Mouse (Mus musculus) spleen, embryonic (tissue): ENCODE measurements around the gene Casp7.

Source experiments
- CTCF ChIA-PET: fragments of 350-600 bp; sonication (Branson Sonifier 250); formaldehyde crosslinking; loops from one replicate; lab custom pipeline; 2022; lab: Charles Lee

The Casp7 gene

GRCm38 (mm10) chr19:56396669-56397621 is at the start of gene Casp7:
Gene Casp7 (plus strand): TSS chr19:56397129.
- CTCF ChIA-PET = interaction anchor here (0.7 kb wide), 1 partner anchor 332 kb away, joined by 4 read pairs; no protein-coding TSS in a partner anchor

DNA sequence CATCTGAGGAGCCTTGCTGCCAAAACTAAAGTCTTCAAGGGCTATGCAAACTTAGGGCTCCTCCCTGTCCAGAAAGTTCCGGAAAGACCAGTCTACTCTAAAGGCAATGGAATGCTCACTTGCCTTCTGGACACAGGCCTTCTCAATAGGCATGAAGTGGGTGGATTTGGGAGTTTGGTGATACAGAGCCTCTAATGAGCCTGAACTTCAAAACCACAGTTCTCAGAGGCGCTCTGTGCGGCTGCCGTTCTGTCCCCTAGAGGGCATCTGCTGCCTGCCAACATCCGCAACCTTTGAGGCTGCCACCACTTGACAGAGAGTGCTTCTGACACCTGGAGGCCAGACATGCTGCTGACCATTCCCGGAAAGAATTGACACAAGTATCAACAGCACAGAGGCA is 47.6 kb upstream of the Casp7 start:
- CTCF ChIA-PET = no interaction called here

- CTCF ChIA-PET = no interaction called here
Observed at GRCm38 (mm10) chr19:56353689-56354088, 43.2 kb upstream of the Casp7 start.

- CTCF ChIA-PET = no interaction called here
Observed at GRCm38 (mm10) chr19:56355201-56355600, 41.7 kb upstream of the Casp7 start.

- CTCF ChIA-PET = interaction anchor here (0.6 to 0.7 kb wide), 2 partner anchors 141 to 179 kb away, joined by 3 to 5 read pairs; no protein-coding TSS in a partner anchor
Observed at GRCm38 (mm10) chr19:56356480-56357373, 40.2 kb upstream of the Casp7 start.

DNA sequence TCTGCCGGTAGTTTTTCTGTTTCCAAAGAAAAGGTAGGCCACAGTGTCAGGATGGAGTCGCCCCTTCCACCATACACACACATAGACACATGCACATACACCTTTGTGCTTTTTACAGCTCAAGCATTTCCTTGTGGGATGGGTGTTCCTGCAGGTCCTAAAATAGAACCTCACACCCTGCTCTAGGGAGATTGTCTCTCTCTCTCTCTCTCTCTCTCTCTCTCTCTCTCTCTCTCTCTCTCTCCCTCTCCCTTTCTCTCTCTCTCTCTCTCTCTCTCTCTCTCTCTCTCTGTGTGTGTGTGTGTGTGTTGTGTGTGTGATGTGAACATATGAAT is 39.6 kb upstream of the Casp7 start:
- CTCF ChIA-PET = interaction anchor here (0.6 kb wide), 1 partner anchor 142 kb away, joined by 3 read pairs; no protein-coding TSS in a partner anchor

DNA sequence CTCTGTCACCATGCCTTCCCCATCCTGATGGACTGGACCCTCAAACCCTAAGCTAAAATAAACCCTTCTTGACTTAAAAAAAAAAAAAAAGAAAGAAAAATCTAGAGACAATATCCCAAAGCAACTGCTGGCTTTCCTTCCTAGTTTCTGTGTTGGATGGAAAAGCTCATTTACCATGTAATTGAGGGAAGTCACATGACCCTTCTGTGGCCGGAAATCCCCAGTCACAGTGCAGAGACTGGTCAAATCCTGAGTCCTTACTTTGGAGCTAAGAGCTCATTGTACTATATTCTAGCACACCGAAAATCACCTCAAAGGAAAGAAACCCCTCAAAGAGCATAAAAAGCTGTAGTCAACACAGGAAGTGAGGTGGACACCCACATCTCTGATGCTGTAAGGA is 38.0 kb upstream of the Casp7 start:
- CTCF ChIA-PET = no interaction called here

GRCm38 (mm10) chr19:56363721-56364460 is 33.0 kb upstream of the Casp7 start:
- CTCF ChIA-PET = no interaction called here

DNA sequence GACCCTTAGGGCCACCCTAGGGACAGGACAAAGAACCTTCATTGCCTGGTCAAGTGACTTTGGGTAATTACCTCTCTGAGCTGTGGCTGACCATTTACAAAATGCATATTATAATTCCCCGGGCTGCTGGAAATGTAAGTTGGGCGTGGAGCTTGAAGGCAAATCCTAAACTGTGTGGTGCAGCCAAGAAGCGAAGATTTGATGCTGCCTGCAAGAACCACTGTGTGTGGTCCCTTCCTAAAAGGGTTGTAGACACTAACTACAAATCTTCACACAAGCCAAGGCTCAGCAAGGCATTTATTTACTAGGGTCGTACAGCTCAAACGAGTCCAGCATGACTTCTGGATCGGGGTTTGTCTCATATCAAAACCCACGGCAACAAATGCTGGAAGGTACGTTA is 32.4 kb upstream of the Casp7 start:
- CTCF ChIA-PET = no interaction called here

DNA sequence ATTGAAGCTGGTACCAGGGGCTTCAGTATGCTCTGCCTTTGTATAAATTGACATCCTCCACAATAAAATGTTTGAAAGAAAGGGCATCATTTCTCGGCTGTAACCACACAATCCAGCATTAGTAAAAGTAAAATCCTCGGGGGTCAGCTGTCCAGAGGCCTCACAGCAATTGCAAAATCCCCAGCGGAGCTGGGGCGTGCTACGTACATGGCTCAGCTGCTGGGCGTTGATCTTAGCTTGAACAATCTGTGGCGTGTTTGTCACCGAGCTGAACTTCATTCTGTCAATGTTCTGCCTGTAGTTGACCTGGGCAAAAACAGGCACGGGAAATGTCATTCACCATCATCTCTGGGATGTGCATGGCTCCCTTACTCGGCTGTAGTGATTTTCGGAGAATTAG is 30.8 kb upstream of the Casp7 start:
- CTCF ChIA-PET = no interaction called here

- CTCF ChIA-PET = no interaction called here
Observed at GRCm38 (mm10) chr19:56366625-56367024, 30.3 kb upstream of the Casp7 start.

GRCm38 (mm10) chr19:56367778-56368177 is 29.2 kb upstream of the Casp7 start:
- CTCF ChIA-PET = no interaction called here

- CTCF ChIA-PET = no interaction called here
Observed at GRCm38 (mm10) chr19:56368912-56369311, 28.0 kb upstream of the Casp7 start.

DNA sequence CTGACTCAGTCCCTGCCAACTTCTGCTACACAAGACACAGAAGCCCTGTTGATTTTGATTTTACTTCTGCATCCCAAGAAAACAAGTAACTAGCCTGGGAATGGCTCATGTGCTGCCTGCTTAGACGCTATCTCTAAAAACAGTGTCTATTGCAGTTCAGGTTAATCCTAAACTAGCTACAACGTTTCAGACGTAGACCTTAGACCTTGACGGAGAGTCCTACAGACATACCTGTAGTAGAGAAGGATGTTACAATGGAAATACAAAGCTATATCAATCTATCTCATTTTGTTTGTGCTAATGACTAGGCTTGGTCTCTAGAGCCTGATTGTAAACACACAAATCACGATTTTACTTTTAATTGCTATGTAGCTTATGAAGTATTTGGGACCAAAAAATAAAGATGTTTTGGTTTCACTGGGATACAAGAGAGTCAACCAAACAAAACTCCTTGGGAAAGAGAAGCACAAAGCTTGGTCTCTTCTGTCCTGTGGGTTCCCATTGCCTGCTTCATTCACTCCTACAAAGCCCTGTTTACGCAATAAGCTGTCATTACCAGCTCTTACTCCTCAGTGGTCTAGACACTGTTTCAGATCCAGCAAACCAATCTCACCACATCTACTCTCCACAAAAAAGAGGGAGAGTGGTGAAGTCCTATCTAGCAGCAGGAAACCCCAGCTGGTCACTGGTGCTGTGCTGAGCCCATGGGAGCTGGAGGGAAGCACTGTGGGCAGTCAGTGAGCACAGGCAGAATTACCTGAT is 26.4 kb upstream of the Casp7 start:
- CTCF ChIA-PET = no interaction called here

GRCm38 (mm10) chr19:56372226-56372625 is 24.7 kb upstream of the Casp7 start:
- CTCF ChIA-PET = no interaction called here

DNA sequence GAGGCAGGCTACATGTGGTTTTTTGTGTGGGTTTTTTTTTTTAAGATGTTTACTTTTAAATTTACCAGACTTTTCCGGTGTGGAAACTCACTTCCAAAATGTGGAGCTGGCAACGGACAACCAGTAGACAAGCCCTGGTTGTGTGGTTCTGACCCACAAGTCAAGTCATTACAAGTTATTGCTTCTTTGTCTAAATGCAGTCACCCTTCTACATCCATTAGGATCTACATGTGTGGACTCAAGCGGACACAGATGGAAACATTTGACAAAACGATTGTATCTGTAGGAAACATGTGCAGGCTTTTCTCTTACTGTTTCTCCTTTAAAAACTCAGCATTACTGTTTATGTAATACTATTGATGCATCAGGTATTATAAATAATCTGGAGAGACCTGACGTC is 23.7 kb upstream of the Casp7 start:
- CTCF ChIA-PET = no interaction called here

- CTCF ChIA-PET = no interaction called here
Observed at GRCm38 (mm10) chr19:56374011-56374410, 22.9 kb upstream of the Casp7 start.

DNA sequence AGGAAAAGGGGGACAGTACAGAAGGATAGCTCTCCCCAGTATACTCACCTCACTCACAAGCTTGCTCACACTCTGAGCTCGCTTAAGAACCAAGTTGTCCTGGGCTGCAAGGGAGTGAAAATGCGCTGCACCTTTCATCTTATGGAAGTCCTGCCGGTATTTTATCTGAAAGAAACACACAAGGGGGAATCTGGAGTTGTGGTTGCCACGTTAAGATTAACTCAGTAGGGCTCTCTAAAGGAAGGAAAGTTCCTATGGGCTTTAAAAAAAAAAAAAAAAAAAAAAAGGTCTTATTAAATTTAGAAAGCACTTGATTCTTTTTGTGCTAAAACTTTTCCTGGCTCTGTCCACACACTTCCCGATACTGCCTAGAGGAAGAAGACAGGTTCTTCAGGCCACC is 18.9 kb upstream of the Casp7 start:
- CTCF ChIA-PET = no interaction called here

GRCm38 (mm10) chr19:56378554-56379172 is 18.3 kb upstream of the Casp7 start:
- CTCF ChIA-PET = no interaction called here

DNA sequence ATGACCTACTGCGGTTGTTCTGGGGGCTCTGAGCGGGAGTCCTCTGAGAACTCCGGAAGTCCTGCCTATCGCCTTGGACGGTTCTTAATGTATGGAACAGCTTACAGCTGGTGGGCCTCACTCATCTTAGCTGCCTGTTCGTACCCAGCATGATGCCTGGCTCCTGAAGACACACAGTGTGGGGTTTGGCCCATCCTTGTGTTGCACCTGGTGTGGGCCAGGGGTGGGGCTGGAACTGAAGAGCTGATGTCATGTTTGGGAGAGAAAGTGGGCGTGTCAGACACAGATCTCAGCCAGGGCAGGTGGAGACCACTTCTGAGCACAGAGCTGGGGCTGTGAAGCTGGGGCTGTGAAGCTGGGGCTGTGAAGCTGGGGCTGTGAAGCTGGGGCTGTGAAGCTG is 16.6 kb upstream of the Casp7 start:
- CTCF ChIA-PET = no interaction called here
